Mouse (Mus musculus): Measurements from ENCODE around the gene Nrn1.

Nrn1 gene

GRCm38 (mm10) chr13:36734731-36735571, at the start of gene Nrn1:
Nrn1 (minus strand) TSS chr13:36735131.
- peak; percentile 78 for DNase-seq

DNA sequence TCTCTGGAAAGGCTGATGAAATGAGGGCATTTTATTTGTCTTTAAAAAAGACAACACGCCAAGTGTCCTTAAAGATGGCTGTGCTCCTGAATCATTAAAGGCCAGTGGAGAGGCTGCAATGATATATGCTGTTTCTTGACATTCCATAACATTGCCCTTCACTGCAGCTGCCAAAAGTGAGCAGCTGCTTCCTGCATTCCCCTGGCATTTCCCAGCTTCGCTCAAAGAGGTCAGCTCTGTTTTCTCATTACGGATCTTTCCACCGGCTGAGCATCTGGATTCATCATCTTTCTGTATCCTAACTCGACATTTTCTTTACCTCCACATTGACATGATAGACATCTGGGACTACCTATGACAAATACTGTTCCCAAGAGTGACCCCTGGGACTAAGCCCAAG, 44.7 kb upstream of the Nrn1 start:
- DNase-seq, result no peak

- no peak for DNase-seq
These were observed 31.9 kb upstream of the Nrn1 start for GRCm38 (mm10) chr13:36766801-36767200.

- DNase-seq, result no peak
These were observed 16.9 kb upstream of the Nrn1 start for GRCm38 (mm10) chr13:36751861-36752260.

DNA sequence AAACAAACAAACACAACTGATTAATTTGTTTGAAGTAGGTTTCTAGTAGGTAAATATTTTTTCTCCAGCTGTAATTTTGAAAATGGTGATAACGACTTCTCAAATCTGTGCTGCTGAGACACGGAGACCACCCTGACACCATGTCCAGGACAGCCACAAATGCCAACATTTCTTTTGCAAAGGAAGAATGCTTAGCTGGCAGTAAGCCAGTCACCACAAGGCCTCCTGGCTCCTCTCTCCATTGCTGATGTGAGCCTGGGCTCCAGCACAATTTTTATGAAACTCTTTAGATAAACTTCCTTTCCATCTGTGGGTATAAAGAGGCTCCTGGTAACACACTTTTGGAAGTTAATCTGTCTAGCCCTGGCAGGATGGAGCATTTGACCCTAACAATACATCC, 15.1 kb upstream of the Nrn1 start:
- DNase-seq, result no peak

DNA sequence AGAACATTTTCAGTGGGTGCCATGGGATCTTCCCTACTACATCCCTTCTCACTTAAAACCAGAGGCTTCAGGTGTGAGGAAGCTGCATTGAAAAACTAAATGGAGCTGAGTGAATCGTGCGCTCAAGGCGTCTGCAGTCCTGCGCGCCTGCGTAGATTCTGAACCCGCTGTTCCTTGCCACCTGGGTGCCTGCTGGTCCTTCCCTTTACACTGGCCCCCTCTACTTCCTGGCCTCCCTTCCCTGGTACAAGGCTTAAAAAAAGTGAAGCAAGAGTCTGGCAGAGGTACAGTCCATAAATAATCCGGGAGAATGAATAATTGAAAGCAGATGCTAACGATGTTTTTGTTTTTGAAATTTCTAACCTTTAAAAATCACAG, 1.7 kb upstream of the Nrn1 start:
- no peak for DNase-seq

GRCm38 (mm10) chr13:36735901-36736618, 1.1 kb upstream of the Nrn1 start:
- peak; percentile 88 for DNase-seq

DNA sequence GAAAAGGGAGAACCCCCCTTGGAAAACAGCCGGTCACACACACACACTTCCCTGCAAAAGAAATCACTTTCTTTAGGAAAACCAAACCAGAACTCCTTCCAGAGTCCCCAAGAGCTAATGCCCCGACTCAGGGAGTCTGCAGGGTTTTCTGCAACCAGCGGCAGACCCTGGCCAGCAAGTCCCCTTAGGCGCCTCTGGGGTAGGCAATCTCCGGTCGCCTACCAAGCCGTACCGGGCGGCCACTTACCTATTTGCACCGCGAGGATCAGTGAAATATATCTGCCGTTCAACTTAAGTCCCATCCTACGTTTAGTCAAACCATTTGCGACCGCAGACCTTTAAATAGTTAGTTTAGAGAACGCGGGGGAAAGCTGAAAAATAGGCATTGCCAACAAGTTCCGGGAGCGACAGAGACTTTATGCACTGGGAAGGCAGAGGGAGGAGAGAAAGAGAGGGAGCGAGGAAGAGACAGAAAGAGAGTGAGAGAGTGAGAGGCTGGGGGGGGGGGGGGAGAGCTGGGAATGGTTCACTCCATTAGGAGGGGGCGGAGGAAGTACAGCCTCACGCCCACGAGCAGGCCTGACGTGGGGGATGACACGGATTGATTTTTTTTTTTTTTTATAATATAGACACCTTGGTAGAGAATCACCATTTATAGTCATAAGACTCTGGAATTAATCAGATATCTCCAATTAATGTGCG, 791 bp downstream of the Nrn1 start:
- DNase-seq, result peak; percentile 58

GRCm38 (mm10) chr13:36733566-36733965, 1.4 kb downstream of the Nrn1 start:
- peak; percentile 38 for DNase-seq

- no peak for DNase-seq
These were observed 1.9 kb downstream of the Nrn1 start for GRCm38 (mm10) chr13:36732891-36733490.

- DNase-seq, result peak; percentile 45
These were observed 2.9 kb downstream of the Nrn1 start for GRCm38 (mm10) chr13:36731931-36732461.

DNA sequence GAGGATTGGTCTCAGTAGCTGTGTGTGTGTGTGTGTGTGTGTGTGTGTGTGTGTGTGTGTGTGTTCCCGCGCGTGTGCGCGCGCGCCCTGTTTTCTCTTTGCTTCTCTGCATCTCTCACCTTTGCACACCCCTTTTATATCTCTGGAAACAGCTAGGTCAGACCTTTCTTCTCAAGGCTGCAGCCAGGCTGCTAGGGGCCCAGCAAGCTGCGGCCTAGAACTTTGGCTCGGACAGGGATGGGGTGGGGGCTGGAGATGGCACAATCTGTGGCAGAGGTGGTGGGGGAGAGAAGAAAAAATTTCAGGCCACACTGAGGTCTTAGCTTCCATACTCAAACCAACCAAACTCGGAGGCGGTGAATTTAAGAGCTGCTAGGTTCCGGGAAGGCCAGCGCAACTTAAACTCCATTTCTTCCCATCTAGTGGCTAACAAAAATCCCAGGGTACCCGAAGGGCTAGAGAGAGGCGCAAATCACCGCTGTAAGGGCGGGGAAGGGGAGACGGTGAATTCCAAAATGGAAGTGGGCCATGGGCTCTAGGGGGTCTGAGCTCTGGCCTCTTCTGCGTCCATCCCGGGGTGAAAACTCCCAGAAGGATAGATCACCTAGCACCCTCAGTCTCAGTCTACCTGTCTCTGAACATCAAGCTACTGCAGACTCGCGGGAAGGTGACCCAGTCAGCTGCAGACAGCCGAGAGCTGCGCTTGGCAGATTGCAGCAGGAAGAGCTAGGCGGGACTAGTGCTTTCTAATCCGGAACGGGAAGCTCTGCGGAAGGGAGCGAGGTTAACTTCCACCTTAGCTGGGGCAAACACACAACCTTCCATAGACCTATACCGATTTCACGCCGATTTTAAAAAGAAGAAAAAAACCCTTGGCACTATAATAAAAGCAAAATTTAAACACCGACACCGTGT, 3.7 kb downstream of the Nrn1 start:
- DNase-seq, result peak; percentile 67

GRCm38 (mm10) chr13:36730341-36730761, 4.6 kb downstream of the Nrn1 start:
- peak; percentile 37 for DNase-seq

DNA sequence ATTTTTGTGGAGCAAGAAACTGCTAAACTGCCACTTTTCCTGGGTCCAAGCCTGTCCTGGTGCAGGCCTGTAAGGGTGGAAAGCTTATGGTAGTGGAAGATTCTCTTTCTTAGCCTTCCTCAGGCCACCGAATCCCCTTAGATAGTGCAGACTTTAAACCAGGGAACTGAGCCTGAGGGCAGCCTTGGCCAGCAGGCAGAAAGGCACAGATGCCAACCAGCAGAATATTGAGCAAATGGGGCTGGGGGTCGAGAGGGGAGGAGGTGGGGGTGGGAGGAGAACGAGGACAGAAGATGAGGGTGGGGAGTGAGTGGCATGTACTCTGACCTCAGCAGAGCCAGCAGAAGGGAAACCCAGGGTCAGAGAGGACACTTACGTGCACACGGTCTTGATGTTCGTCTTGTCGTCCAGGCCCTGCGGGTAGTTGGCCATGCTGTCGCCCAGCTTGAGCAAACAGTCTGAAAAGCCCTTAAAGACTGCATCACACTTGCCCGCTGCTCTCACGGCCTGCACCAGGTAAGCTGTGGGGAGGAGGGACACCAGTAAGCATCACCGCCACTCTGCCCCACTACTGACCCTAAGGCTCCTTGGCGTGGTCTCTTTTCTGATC, 5.1 kb downstream of the Nrn1 start:
- DNase-seq, result peak; percentile 42

- DNase-seq, result no peak
These were observed 6.4 kb downstream of the Nrn1 start for GRCm38 (mm10) chr13:36728509-36728908.

DNA sequence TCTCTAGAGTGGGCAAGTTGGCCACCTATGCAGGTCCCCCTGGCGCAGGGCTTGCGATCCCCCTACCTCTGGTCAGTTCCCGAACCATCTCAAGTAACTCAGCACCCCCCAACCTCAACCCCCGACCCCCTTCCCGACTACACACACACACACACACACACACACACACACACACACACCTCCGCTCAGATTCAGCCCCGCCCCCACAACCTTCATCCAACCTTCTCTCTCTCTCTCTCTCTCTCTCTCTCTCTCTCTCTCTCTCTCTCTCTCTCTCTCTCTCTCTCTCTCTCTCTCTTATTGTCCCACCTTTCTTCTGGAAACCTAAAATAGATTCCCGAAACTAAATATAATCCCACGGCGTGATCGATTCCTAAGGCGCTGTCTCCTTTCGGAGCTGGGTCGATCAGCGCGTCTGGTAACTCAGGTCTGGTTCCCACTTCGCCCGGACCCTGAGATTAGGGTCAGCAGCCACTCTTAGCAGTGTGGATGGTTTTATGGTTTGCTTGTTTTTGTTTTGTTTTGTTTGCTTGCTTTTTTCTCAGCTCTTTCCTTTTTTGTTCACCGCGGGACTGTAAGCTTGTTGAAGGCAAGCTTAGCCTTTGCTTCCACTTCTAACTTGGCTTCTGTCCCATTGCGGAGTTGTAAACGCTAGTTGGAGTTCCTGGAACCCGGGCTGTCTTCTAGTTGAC, 7.0 kb downstream of the Nrn1 start:
- peak; percentile 29 for DNase-seq

- peak; percentile 73 for DNase-seq
These were observed 7.8 kb downstream of the Nrn1 start for GRCm38 (mm10) chr13:36726951-36727778.

GRCm38 (mm10) chr13:36726551-36726950, 8.4 kb downstream of the Nrn1 start:
- DNase-seq, result peak; percentile 63

- peak; percentile 25 for DNase-seq
These were observed 9.1 kb downstream of the Nrn1 start for GRCm38 (mm10) chr13:36725881-36726280.

Data from cerebellum, adult 8-10 months (tissue).